Mouse (Mus musculus): ENCODE results near the gene Gm11492. TPM values are rescaled to one million over a fixed set of nuclear protein-coding genes. Genes with fewer than 3 reads are reported as not detected.

The Gm11492 gene
- total and polyA plus RNA-seq, 3 experiments, result not detected

- H3K9ac ChIP-seq (ENCODE audit: control insufficient read depth, low read depth, low read length, poor library complexity, severe bottlenecking), result no peak overlapping the region
- H3K79me2 ChIP-seq (ENCODE audit: control insufficient read depth, insufficient read depth, low read length, poor library complexity), result no peaks in the 10 kb centered on the region
- H3K4me3 ChIP-seq (ENCODE audit: control insufficient read depth in 1 of 2, insufficient read depth in 1 of 2, low read depth in 2 of 2, low read length in 2 of 2), result no peak overlapping the region
- H3K36me3 ChIP-seq (ENCODE audit: control insufficient read depth in 1 of 2, insufficient read depth in 2 of 2, low read length in 2 of 2), result peaks cover 3 to 6% of the 10 kb centered on the region in 2 experiments; a peak in 2 of 4 replicates
- no peaks in the 10 kb centered on the region for H3K27me3 ChIP-seq (ENCODE audit: control insufficient read depth in 1 of 2, insufficient read depth in 2 of 2, low read length in 2 of 2)
- TF ChIP-seq HCFC1 (IDR thresholded peaks at IDR 0.05; ENCODE audit: low read depth, low read length), result no peak
- TF ChIP-seq ZC3H11A (IDR thresholded peaks at IDR 0.05; ENCODE audit: low read depth, low read length), result no peak
- no peak for TF ChIP-seq USF2 (IDR thresholded peaks at IDR 0.05; ENCODE audit: borderline replicate concordance in 1 of 2, insufficient read depth in 1 of 2, low read depth in 1 of 2, low read length in 2 of 2)
- no peak for TF ChIP-seq NELFE (IDR thresholded peaks at IDR 0.05; ENCODE audit: low read depth, low read length)
- no peak for TF ChIP-seq CHD1 (IDR thresholded peaks at IDR 0.05; ENCODE audit: low read depth, low read length)
- no peak for TF ChIP-seq UBTF (IDR thresholded peaks at IDR 0.05; ENCODE audit: borderline replicate concordance, insufficient read depth, low read depth, low read length)
- TF ChIP-seq ZNF384 (IDR thresholded peaks at IDR 0.05; ENCODE audit: low read depth, low read length), result no peak
- no peak for TF ChIP-seq KAT2A (conservative IDR thresholded peaks at IDR 0.05; ENCODE audit: low read depth, low read length)
- no peak for TF ChIP-seq MAZ (IDR thresholded peaks at IDR 0.05; ENCODE audit: low read depth, low read length)
- TF ChIP-seq NRF1 (IDR thresholded peaks at IDR 0.05; ENCODE audit: insufficient read depth, low read depth, low read length, poor library complexity, severe bottlenecking), result no peak
- no peak for TF ChIP-seq ETS1 (IDR thresholded peaks at IDR 0.05; ENCODE audit: low read depth, low read length)
- TF ChIP-seq USF1 (IDR thresholded peaks at IDR 0.05; ENCODE audit: low read depth, low read length), result no peak
- no peak overlapping the region for H3K27ac ChIP-seq (ENCODE audit: control insufficient read depth, low read depth, low read length)
- H3K4me1 ChIP-seq (ENCODE audit: control insufficient read depth in 1 of 2, insufficient read depth in 2 of 2, low read length in 2 of 2), result no peaks in the 10 kb centered on the region; a peak in 1 of 4 replicates
- no peaks in the 10 kb centered on the region for H3K9me3 ChIP-seq (replicated peaks; ENCODE audit: insufficient read depth, low read length)
- DNase-seq (ENCODE audit: low read depth, low spot score), result no peak
These were observed 49.1 kb downstream of the Gm11492 start for GRCm38 (mm10) chr11:87615551-87615950.

- Histone ChIP-seq H3K4me1 (ENCODE audit: control insufficient read depth in 1 of 2, insufficient read depth in 2 of 2, low read length in 2 of 2) (no peaks in the 10 kb centered on the region; a peak in 1 of 4 replicates), H3K9ac (ENCODE audit: control insufficient read depth, low read depth, low read length, poor library complexity, severe bottlenecking) (no peak overlapping the region), H3K27ac (ENCODE audit: control insufficient read depth, low read depth, low read length) (no peak overlapping the region), H3K79me2 (ENCODE audit: control insufficient read depth, insufficient read depth, low read length, poor library complexity) (no peaks in the 10 kb centered on the region), H3K36me3 (ENCODE audit: control insufficient read depth in 1 of 2, insufficient read depth in 2 of 2, low read length in 2 of 2) (peaks cover 3 to 6% of the 10 kb centered on the region in 2 experiments; a peak in 2 of 4 replicates), H3K4me3 (ENCODE audit: control insufficient read depth in 1 of 2, insufficient read depth in 1 of 2, low read depth in 2 of 2, low read length in 2 of 2) (no peak overlapping the region), H3K9me3 (replicated peaks; ENCODE audit: insufficient read depth, low read length) (no peaks in the 10 kb centered on the region), H3K27me3 (ENCODE audit: control insufficient read depth in 1 of 2, insufficient read depth in 2 of 2, low read length in 2 of 2) (no peaks in the 10 kb centered on the region)
- TF ChIP-seq HCFC1 (IDR thresholded peaks at IDR 0.05; ENCODE audit: low read depth, low read length) (no peak), JUND (IDR thresholded peaks at IDR 0.05; ENCODE audit: low read depth, low read length) (no peak), CTCF (IDR thresholded peaks at IDR 0.05 in 2 of 3, conservative IDR thresholded peaks at IDR 0.05 in 1 of 3; ENCODE audit: control insufficient read depth in 1 of 3, insufficient read depth in 1 of 3, low read depth in 2 of 3, low read length in 3 of 3, poor library complexity in 1 of 3, severe bottlenecking in 1 of 3) (no peak), MXI1 (IDR thresholded peaks at IDR 0.05; ENCODE audit: low read depth, low read length) (no peak), EP300 (IDR thresholded peaks at IDR 0.05; ENCODE audit: low read depth in 1 of 2, low read length in 2 of 2) (no peak), KAT2A (conservative IDR thresholded peaks at IDR 0.05; ENCODE audit: low read depth, low read length) (no peak), ZC3H11A (IDR thresholded peaks at IDR 0.05; ENCODE audit: low read depth, low read length) (no peak), POLR2AphosphoS2 (IDR thresholded peaks at IDR 0.05; ENCODE audit: low read length) (no peak), GABPA (IDR thresholded peaks at IDR 0.05; ENCODE audit: low read depth, low read length) (no peak), TBP (IDR thresholded peaks at IDR 0.05; ENCODE audit: low read depth, low read length) (no peak), GATA1 (IDR thresholded peaks at IDR 0.05; ENCODE audit: low read depth, low read length) (no peak), ZKSCAN1 (IDR thresholded peaks at IDR 0.05; ENCODE audit: low read depth, low read length) (no peak), TCF12 (IDR thresholded peaks at IDR 0.05; ENCODE audit: low read depth, low read length) (no peak), E2F4 (IDR thresholded peaks at IDR 0.05; ENCODE audit: borderline replicate concordance, low read depth, low read length) (no peak), MEF2A (IDR thresholded peaks at IDR 0.05; ENCODE audit: extremely low read depth, insufficient replicate concordance, low read depth, low read length, poor library complexity, severe bottlenecking) (no peak), CHD1 (IDR thresholded peaks at IDR 0.05; ENCODE audit: low read depth, low read length) (no peak), ZMIZ1 (IDR thresholded peaks at IDR 0.05; ENCODE audit: low read depth, low read length) (no peak), MYB (IDR thresholded peaks at IDR 0.05; ENCODE audit: low read depth, low read length) (no peak)
- no peak for DNase-seq (ENCODE audit: low read depth, low spot score)
These were observed 49.5 kb downstream of the Gm11492 start for GRCm38 (mm10) chr11:87615952-87616351.

All from MEL (cell line).